Mouse (Mus musculus) lung, postnatal 0 days (tissue): ENCODE results near the gene Enox1.

Source experiments
- CTCF ChIP-seq: IDR thresholded peaks from 2 replicates; pipeline ENCODE4 v1.5.1; 2016; ENCODE audit warnings: antibody characterized with exemption, mild to moderate bottlenecking
- EP300 ChIP-seq: IDR thresholded peaks from 2 replicates; pipeline ENCODE4 v1.6.1; 2016; ENCODE audit warnings: antibody characterized with exemption, mild to moderate bottlenecking, control low read depth

GRCm38 (mm10) chr14:77387877-77388276 is 231.3 kb downstream of the Enox1 start:
- TF ChIP-seq CTCF, result no peak
- no peak for TF ChIP-seq EP300
